Mouse (Mus musculus) bone marrow, adult 2 months (tissue): ENCODE results near the gene Stx3. TPM values are rescaled to one million over a fixed set of nuclear protein-coding genes. Genes with fewer than 3 reads are reported as not detected.

Experiments used
- H3K27ac ChIP-seq: fragments of 200-500 bp; 2 replicates; pipeline ENCODE4 v1.5.1; 2012; ENCODE audit warnings: low read depth, mild to moderate bottlenecking, control low read depth, inconsistent platforms, low read length; ENCODE audit not compliant: control insufficient read depth, poor library complexity, insufficient read depth
- H3K4me1 ChIP-seq: fragments of 200-500 bp; 2 replicates; pipeline ENCODE4 v1.6.1; 2011; ENCODE audit warnings: low read length; ENCODE audit not compliant: control insufficient read depth, insufficient read depth
- H3K4me3 ChIP-seq: fragments of 200-500 bp; replicated peaks from 2 replicates; pipeline ENCODE3; 2011; ENCODE audit warnings: mild to moderate bottlenecking, low read depth, low read length, control low read depth; ENCODE audit not compliant: control insufficient read depth
- CTCF ChIP-seq: fragments of 200-500 bp; IDR thresholded peaks from 2 replicates; pipeline ENCODE4 v1.5.1; 2011; ENCODE audit warnings: low read length, control low read depth; ENCODE audit not compliant: control insufficient read depth, insufficient read depth
- POLR2A ChIP-seq: fragments of 200-500 bp; IDR thresholded peaks from 2 replicates; pipeline ENCODE4 v1.6.1; 2011; ENCODE audit warnings: low read depth, mild to moderate bottlenecking, control low read depth, low read length, borderline replicate concordance; ENCODE audit not compliant: control insufficient read depth
- WGBS: fragments of 180-500 bp; shearing (Covaris S2); methylation state at CpG from one replicate; pipeline ENCODE4 v1.1.7; 2018; 5-methylcytosine and 5-hydroxymethylcytosine counted together
- polyA plus RNA-seq: library from polyadenylated mRNA; stranded (reverse); fragments of >200 nt; gene quantifications from 2 replicates; pipeline ENCODE4 v1.2.4, GENCODE M21; 2011; ENCODE audit warnings: low replicate concordance; ENCODE audit not compliant: missing spikeins, insufficient read depth, insufficient read length

The Stx3 gene
- polyA plus RNA-seq, 1 experiment = 7.3 TPM

DNA sequence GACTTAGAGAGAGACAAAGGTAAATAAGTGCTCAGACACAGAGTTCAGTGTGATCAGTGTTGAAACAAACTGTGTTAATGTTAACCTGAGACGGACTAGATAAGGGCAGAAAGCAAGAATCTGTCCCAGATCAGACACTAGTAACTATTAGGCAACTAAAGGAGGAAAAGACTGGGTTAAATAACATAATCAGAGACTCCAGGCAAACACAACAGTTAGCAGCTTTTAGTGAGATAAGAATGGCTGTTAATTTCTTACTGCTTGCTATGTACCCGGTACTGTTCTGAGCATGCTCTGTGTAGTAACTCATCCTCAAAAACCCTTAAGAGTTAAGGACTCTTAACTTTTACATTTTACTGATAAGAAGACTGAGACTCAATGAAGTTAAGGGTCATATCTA, 93.3 kb downstream of the Stx3 start:
- TF ChIP-seq POLR2A = no peak
- no peak for TF ChIP-seq CTCF
- Histone ChIP-seq H3K4me3 (no peak overlapping the region), H3K27ac (no peak overlapping the region), H3K4me1 (no peaks in the 10 kb centered on the region; the same call in 1 of the 2 replicates)
- 67% methylated on average over 2 of the region's 2 CpGs for WGBS

Other genes starting within 250 kb of the Stx3 start
- gene Ms4a6d, start 214.6 kb downstream of the Stx3 start, polyA plus RNA-seq = 3.0 and 3.6 TPM in 2 replicates
- gene Ms4a2, start 195.7 kb downstream of the Stx3 start, polyA plus RNA-seq = 1.3 and 3.6 TPM in 2 replicates
- 51.9 and 110 TPM in 2 replicates for gene Ms4a3, start 178.6 kb downstream of the Stx3 start, polyA plus RNA-seq
- not detected in 2 replicates for gene Oosp2, start 158.8 kb downstream of the Stx3 start, polyA plus RNA-seq
- gene Oosp1, start 128.3 kb downstream of the Stx3 start, polyA plus RNA-seq = not detected in 2 replicates
- gene Oosp3, start 122.3 kb downstream of the Stx3 start, polyA plus RNA-seq = not detected in 2 replicates
- gene Gif, start 71.8 kb downstream of the Stx3 start, polyA plus RNA-seq = not detected in 2 replicates
- gene Mrpl16, start 49.0 kb downstream of the Stx3 start, polyA plus RNA-seq = 17.4 and 17.5 TPM in 2 replicates
- not detected in 2 replicates for gene Olfr1417, start 19.8 kb upstream of the Stx3 start, polyA plus RNA-seq
- not detected in 2 replicates for gene Olfr1418, start 41.7 kb upstream of the Stx3 start, polyA plus RNA-seq
- not detected in 2 replicates for gene Olfr1419, start 55.7 kb upstream of the Stx3 start, polyA plus RNA-seq
- not detected in 2 replicates for gene Olfr1420, start 67.2 kb upstream of the Stx3 start, polyA plus RNA-seq
- gene Patl1, start 93.0 kb upstream of the Stx3 start, polyA plus RNA-seq = 6.3 and 11.0 TPM in 2 replicates
- gene Osbp, start 146.5 kb upstream of the Stx3 start, polyA plus RNA-seq = 14.4 and 15.7 TPM in 2 replicates
- not detected in 2 replicates for gene Olfr1423, start 221.9 kb upstream of the Stx3 start, polyA plus RNA-seq
- gene Olfr1424, start 243.3 kb upstream of the Stx3 start, polyA plus RNA-seq = not detected in 2 replicates